Mouse (Mus musculus): ENCODE measurements around the gene Mad2l2.
"Not testable (repeated sequence)": the region's sequence is repeated elsewhere in the genome, so short reads cannot be mapped to it uniquely, and the experiment has no call there.

Gene Mad2l2

DNA sequence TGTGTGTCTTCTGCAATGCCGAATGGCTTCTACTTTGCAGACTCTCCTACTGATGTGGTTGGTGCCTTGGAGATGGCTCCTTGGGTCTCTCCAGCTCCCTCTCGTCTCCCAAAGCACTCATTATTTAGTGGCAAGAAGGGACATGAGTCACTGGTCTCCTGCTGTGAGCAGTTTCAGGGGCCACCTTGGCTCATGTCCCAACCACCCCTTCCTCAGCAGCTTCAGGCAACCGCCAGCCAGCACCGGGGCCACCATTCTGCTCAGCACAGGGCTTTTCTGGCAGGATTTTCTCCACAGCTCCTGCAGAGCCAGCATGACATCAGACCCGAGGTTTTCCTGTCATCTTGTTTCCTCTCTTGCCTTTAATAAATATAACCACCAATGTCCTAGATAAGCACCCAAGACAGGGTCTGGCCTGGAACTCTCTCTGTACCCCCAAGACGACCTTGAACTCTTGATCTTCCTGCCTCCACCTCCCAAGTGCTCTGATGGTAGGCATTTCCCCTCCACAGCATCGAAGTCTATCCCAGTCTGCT, 21.6 kb upstream of the Mad2l2 start:
- no peak for DNase-seq

DNA sequence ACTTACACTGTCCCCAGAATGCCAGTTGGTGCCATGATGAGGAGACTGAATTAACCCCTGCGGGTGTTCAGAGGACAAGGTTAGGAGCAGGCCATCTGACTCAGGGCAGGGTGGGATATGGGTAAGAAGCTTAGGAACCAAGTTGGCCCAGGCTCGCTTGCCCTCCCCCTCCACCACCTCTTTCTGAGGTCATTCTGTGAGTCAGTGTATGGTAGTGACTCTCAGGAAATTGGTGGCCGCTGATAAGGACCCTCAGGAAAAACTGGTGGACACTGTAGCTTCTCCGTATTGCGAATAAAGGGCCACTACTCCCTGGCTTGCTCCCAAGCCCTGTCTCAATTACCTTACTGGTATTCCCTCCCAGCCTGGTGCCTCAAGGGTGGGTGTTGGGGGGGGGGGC, 21.0 kb upstream of the Mad2l2 start:
- DNase-seq = no peak

DNA sequence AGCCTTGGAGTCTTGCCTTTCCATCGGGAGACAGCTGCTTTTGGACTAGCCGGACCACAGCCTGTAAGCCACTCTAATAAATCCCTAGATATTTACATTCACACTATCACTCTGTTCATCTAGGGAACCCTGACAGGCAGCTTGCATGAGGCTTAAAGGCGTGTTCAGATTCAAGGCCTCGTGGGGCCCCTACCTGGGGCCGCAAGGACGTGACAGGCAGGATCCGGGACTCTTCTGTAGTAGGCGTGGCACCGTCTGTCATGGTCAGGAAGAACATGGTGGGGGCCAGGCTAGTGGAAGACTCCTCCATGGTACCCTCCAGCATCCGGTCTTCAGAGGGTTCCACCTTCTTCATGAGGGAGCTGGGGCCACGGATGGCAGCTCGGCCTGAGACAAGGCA, 17.7 kb upstream of the Mad2l2 start:
- no peak for DNase-seq

DNA sequence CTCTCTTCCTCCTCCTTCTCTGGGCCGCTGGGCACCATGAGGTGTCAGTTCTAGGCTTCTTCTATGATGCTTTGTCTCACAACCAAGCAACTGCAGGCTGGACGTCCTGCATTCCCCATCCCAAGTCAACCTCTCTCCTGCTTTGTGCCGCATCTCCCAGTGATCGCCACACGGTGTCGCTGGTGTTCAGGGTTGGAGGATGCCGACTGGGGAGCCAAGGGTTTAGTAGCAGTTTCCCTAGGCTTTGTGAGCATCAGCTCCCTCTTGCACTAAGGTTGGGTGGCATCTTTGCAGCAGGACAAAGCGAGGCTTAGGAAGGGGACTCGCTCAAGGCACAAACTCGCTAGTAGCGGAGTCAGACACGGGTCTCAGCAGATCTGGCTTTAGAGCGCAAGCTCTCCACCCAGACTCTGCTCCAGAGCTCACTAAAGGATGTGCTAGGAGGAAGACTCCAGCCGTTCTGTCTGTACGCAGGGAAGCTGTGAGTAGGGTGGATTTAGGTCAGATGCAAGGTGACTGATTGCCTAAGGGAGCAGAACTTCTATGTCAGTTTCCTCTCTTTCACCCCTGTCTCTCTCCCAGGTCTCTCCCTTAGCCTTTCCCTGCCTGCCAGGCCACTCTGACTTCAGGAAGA, 15.3 kb upstream of the Mad2l2 start:
- DNase-seq = peak; percentile 76

DNA sequence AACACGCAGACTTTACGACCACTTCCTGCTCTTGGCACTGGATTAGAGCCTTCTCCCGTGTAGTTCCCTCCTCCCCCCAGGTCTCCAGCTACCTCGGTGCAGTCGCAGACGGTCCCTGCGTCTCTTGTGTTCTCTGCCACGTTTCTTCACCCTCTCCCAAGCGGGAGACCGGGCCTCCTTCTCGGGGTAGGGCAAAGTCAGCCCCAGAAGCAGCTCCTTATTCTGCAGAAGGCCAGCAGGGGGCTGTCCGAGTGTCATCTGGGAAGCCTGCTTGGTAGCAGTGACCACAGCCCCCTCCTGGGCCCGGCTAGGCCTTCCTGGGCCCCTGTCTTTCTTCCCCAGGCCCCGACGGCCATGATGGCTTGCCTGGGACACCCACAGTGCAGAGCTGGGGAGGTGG, 14.7 kb upstream of the Mad2l2 start:
- no peak for DNase-seq

DNA sequence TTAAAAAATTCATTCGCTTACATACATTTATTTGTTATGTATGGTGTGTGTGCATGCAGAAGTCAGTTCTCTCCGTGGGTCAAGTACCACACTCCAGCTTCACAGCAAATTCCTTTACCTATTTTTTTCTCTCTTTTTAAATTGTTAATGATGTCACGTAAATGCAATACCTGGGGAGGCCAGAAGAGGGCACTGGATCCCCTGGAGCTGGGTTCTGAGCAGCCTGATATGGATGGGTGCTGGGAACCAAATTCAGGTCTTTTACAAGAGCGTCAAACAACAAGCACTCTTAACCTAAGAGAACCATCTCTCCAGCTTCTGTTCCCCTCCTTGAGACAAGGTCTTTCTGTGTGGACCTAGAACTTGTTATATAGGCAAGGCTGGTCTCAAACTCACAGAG, 13.5 kb upstream of the Mad2l2 start:
- DNase-seq = no peak

DNA sequence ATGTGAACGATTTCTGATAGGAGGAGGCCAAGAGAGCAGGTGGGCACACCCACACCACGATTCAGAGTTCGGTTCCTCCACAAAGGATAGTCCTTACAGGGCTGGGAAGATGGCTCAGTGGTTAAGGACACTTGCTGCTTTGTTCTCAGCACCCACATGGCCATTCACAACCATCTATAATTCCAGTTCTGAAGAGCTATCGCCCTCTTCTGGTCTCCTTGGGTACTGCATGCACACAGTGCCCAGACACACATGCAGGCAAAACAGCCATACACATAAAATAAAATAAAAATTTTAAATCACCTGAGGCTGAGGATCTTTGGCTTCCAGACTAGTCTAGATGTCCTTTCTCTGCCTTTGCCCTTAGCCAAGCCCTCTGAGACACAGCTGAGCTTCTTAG, 12.8 kb upstream of the Mad2l2 start:
- DNase-seq = no peak

DNA sequence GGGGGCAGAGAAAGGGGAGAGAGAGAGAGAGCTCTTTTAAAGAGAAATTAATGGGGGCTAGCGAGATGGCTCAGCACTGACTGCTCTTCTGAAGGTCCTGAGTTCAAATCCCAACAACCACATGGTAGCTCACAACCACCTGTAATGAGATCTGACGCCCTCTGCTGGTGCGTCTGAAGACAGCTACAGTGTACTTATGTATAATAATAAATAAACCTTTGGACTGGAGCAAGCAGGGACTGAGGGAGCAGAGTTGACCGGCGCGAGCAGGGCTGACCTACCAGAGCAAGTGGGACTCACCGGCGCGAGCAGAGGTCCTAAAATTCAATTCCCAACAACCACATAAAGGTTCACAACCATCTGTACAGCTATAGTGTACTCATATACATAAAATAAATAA, 10.6 kb upstream of the Mad2l2 start:
- not testable (repeated sequence) for DNase-seq

DNA sequence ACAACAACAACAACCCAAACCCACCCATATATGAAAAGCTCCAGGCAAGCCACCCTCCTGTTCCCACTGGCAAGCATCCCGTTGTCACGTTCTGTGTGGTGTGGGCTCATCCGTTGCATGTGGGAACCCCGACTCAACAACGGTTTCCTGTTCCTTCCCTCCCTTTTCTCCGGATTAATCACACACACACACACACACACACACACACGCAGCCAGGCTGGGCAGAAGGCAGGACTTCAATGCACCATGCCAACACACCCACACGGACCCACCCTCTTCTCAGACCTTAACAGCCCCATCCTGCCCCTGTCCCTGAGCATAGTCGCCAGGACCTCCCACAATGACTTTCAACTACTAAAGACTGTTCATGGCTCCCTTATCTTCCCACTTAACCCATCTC, 9.6 kb upstream of the Mad2l2 start:
- DNase-seq = no peak

DNA sequence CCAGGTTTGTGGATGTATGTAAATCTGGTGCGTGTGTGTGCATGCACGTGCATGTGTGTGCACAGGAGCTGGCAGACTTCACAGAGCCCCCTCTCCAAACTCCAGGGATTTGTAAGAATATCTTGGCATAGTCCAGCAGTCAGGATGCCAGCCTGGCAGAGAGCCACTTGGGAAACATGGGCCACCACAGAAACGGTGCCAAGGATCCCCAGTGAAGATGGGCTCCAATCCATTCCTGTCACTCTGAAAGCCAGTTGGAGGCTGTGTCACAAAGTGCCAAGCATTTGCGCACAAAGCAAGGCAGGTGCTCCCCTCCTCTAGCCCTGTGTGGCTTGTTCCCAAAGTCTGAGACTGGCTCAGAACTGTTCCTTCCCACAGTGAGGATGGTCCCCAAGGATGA, 8.8 kb upstream of the Mad2l2 start:
- DNase-seq = no peak

DNA sequence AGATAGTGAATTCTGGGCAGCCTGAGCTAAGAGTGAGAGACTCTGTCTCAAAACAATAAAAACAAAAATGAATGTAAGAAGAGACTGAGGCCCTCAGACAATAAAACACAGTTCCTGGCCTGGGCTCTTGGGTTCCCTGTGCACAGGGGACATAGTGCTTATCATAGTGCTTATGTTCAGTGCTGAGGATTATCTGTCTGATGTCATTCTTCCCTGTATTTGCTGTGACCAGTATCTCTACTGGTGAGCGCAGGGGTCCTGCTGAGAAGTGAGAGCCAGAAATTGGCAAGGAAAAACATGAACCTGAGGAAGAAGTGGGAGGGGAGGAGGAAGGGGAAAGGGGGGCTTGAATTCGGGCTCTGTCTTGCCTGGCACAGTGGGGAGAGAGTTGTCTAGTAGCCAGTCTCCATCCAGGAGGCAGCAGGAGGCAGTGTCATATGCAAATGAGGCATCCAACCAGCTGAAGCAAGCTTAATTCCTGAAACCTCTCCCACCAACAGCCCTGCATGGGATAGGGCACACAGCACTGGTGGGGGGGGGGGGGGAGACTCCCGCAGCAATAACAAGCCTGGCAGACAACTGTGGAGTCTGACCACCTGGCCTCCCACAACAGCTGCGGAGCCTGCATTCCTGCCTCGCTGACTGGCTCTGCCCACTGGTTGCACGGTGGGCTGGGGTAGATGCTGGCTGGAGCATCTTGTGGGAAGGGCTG, 8.0 kb upstream of the Mad2l2 start:
- no peak for DNase-seq

DNA sequence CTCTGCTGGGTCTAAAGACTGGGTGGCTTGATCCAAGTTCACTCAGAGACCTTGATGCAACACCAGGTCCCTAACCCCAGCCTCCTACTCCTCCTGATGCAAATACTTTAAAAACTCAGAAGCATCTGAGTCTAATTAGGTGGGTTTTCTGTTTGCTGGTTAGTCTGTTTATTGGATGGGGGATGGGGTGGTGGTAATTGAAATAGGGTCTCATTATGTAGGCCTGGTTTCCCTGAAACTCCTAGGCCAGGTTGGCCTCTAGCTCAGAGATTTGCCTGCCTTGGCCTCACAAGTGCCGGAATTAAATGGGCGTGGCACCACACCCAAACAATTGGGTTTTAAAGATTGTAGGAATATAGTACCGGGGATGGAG, 7.5 kb upstream of the Mad2l2 start:
- no peak for DNase-seq

DNA sequence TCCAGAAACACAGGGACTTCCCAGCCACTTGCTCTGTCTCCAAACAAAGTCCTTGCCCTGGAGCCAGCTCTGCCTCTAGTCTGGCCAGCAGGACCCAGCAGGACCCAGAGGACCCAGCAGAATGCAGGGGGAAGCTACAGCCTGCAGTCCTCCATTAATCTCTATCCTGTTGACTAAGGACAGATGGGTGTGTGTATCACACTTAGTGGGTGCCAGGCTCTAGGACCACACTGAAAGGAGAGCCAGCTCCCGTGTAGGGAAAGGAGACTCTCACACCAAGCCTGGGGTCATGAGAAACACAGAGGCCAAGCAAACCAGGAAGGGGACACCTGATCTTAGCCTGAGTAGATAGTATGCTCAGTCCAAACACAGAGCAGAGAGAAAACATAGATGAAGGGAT, 1.9 kb upstream of the Mad2l2 start:
- no peak for DNase-seq

DNA sequence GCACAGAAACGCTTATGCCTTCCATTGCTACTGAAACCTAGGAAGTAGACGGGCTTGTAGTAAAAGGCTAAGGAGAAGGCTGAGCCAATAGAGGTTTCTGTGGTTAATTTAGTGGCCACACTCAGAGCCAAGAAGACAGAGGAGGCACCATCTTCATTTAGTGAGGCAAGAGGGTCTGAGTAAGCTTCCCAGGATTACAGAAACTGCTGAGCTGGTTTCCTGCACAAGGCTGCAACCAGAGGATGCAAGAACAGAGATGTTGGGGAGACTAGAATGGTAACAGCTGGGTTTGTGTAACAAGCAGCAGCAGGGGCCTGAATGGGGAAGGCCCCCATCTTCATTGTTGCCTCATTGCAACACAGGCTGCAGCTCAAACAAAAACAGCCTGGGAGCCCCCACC, 1.5 kb upstream of the Mad2l2 start:
- DNase-seq = no peak

DNA sequence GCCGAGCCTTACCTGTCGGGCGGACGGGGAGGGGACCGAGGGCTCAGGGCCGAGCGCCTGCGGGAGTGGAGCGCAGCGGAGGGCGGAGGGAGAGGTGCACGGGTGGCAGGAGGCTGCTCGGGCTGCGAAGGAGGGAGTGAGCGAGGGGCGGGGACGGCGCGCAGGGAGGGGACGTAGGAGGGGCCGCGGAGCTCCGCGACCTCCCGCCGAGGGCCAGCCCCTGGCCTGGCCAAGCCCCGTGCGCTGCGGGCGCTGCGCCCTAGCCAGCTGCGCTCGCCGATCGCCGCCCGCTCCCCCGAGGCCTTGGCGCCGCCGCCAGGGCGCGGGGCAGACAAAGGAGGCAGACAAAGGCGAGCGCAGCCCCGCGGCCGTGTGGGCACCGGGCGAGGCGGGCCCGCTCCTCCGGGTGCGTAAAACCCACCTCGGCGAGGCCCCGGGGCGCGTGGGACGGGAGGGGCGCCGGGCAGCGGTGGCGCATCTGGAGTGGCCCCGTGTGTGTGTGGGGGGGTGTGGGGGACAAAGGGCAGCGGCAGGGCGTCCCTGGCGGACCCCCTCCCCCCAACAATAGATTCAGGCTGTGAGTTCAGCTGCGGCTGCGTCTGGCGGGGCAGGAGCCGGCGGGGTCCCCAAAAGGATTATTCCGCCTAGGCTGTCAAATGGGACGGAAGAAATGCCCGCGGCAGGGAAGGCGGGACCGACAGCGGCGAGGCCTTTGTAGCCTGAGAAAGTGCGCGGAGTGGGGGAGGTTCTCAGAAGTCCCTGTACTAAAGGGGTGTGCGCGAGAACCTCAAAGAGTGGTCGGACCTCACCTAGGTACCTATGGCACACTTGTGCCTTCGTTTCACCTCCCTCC, 603 bp downstream of the Mad2l2 start, which contains the start of gene Draxin:
Gene Draxin, minus strand, starts transcription at position 138 of the 853 bp plus-strand sequence.
- DNase-seq = no peak

DNA sequence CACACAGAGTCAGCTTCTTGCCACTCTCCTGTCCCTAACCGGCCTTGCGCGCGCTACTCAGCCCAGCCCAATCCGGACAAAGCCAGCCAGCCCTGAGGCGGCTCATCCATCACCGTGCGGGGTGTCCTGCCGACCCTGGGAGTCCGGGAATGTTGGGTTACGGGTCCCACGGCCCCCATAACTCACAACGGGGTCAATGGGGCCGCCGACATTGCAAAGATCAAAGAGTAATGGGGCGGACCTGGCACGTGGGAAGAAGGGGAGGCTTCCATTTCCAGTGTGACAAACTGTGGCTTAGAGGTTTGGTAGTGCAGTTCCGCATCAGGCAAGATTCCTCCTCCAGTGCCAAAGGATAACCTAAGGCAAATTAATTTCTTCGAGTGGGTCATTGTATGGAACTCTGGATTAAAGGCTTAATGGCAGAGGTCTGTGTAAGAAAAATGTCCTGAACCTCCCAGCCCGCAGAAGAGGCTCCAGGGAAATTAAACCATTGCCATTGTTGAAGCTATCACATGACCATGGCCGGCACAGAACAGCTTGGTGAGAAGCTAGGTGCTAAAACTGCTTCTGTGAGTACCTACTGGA, 1.4 kb downstream of the Mad2l2 start:
- DNase-seq = no peak

DNA sequence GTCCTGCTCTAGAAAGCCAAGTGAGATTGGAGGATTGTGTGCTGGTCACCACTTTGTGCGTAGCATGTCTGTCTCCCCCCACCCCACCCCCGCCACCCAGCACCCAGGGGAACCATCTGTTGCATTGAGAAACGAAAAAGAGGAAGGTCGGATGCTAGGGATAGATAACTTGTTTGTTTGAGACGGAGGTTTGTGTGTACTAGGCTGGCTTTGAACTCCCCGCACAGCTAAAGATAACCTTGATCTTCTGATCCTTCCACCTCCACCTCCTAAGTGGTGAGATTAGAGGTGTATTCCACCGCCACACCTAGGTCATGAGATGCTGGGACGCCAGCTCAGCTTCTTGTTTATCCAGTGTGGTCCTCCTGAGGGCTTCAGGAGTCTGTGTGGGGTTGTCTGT, 4.8 kb downstream of the Mad2l2 start:
- DNase-seq = no peak

DNA sequence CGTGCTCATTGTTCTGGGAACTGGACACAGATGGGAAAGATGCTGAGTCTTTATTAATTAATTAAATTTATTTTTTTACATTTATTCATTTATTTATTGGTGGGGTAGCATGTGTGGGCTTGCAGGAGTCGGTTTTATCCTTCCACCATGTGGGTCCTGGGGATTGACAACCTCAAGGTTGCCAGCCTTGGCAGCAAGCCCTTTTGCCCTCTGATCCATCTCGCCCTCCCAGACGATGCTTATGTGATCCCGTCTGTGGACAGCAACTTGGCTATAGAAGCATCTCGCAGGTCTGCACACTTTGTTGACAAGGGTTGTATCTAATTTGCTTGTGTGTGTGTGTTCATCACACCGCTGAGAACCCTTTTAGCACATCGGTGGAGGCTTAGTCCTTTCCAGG, 7.3 kb downstream of the Mad2l2 start:
- DNase-seq = no peak

DNA sequence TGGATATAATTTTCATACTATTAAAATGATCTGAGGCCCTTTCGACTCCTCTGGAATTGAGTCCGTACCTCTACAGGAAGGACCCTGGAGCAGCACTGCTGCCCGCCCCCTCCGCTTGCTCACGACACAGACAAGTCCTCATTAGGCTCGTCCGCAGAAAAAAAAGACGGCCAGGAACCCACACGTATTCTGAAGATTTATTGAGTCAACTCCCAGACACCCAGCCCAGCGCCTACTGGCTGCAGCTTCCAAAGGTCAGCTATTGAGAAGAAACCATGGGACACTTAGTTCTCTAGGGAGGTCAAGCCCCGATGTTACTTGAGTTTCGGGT, 9.5 kb downstream of the Mad2l2 start:
- no peak for DNase-seq

DNA sequence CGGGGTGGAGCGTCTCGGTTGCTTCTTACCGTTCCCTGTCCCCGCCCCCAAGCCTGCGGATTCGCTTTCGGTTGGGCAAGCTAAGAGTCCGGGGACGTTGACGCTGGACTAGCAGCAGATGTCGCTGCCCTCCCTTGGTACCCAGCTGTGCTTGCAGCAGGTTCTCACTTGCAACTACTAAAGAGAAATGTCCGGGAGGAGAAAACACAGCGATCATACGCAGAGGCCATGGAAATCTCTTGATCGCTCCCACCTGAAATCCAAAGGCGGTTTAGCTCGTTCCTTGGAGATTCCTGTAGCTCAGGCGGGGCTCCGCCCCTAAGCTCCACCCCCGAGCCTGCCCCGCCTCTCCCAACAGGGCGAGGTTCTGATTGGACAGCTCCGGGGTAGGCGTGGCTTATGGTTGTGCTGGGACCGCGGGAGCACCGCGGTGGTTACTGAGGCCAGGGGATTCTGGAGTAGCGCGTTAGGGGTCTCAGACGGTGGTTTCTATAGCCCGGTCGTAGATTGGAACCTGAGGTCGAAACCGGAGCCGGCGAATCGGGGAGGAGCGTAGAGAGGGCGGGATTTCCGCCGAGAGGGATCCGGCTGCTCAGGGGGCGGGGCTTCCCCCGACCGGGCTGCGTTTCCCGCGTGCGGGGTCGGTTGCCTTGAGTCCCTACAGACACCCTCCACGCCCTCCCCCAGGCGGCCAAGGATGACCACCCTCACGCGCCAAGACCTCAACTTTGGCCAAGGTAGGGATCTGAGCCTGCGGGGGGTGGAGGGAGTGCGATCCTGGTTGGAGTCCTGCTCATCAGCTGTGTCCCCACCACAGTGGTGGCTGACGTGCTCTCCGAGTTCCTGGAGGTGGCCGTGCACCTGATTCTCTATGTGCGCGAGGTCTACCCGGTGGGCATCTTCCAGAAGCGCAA, 10.2 kb downstream of the Mad2l2 start:
- peak; percentile 95 for DNase-seq

DNA sequence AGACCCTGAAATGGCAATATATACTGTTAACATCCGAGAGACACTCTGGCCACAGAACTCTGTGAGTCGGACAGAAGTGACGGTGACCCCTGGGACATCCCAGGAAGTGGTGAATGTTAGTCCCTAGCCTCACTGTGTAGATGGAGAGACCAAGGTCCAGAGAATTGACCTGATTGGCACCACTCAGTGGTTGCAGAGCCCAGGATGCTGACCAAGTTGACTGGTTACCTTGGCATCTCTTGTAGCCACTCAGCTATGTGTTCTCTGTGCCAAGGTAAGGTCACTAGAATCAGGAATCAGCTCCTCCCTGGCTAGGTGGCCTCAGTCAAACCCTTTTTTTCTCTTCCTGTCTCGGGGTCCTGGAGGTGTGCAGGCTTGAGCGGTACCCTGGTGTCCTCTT, 13.5 kb downstream of the Mad2l2 start:
- no peak for DNase-seq

DNA sequence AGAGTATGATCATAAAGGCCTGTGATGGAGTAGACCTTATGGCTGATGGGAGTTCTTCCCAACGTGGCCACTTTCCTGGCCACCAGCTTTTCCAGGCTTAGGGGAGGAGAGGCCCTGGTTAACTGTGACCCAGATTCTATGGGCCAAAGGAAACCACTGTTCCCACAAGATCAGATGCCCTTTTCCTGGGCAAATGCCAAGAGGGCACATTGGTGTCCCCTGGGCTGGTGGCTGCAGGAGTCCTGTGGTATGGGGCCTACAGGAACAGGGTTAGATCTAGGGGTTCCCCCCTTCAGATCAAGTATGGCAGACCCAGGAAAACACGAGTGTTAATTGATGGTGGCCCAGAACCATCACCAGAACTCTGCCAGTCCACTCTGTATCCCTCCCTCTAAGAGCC, 17.5 kb downstream of the Mad2l2 start:
- DNase-seq = no peak
